Mouse (Mus musculus) E14TG2a.4 (cell line): ENCODE measurements at regions not wholly inside any gene's neighbourhood (a gene's known extent, or its start where the extent isn't known, plus 50 kb on each side); places are given as distances from the start of the nearest gene placed in this dataset.

ENCODE experiments used
- H3K27me3 ChIP-seq: 2 replicates; pipeline ENCODE4 v1.6.1; 2014; ENCODE audit warnings: low read length, control low read depth; ENCODE audit not compliant: insufficient read depth
- H3K36me3 ChIP-seq: 2 replicates; pipeline ENCODE4 v1.6.1; 2014; ENCODE audit warnings: low read length, control low read depth; ENCODE audit not compliant: insufficient read depth
- H3K4me1 ChIP-seq: replicated peaks from 2 replicates; pipeline ENCODE4 v1.6.1; 2014; ENCODE audit warnings: low read depth, low read length, control low read depth
- H3K4me3 ChIP-seq: replicated peaks from 2 replicates; pipeline ENCODE4 v1.5.1; 2014; ENCODE audit warnings: mild to moderate bottlenecking, low read length
- H3K9me3 ChIP-seq: 2 replicates; pipeline ENCODE4 v1.6.1; 2014; ENCODE audit warnings: low read length, control low read depth
- CTCF ChIP-seq: conservative IDR thresholded peaks from 2 replicates; pipeline ENCODE4 v1.5.1; 2014; ENCODE audit warnings: low read length
- NANOG ChIP-seq: IDR thresholded peaks from 2 replicates; pipeline ENCODE4 v1.6.1; 2014; ENCODE audit warnings: borderline replicate concordance, low read length, mixed read lengths
- POU5F1 ChIP-seq: IDR thresholded peaks from 2 replicates; pipeline ENCODE4 v1.6.1; 2014; ENCODE audit warnings: low read length, borderline replicate concordance

DNA sequence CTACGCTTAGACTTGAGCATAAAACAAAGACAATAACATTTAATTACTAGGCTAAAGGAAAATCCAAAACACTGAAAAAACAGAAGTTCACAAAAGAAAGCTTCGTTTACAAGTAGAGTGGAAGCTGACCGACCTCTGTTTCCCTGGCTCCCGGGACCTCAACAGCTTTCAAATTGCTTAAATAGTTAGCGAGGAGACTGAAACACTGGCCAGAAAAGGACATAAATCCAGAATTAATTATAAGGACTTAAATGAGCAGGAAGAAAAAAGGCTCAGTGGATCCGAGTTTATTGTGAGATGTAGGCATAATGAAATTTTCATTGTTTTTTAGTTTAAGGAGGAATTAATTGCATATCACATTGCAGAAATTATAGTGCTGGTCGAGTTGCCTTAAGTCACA is 754.4 kb downstream of the Kcnj2 start:
- Histone ChIP-seq H3K9me3 (no peaks in the 10 kb centered on the region), H3K4me1 (peaks cover 24% of the 10 kb centered on the region), H3K4me3 (no peak overlapping the region), H3K36me3 (no peaks in the 10 kb centered on the region), H3K27me3 (peaks cover 8% of the 10 kb centered on the region; the same call in 1 of the 2 replicates)
- no peak for TF ChIP-seq NANOG
- TF ChIP-seq POU5F1: no peak
- TF ChIP-seq CTCF: no peak

- Histone ChIP-seq H3K4me1 (no peaks in the 10 kb centered on the region), H3K36me3 (no peaks in the 10 kb centered on the region), H3K4me3 (no peak overlapping the region), H3K27me3 (peaks cover 14% of the 10 kb centered on the region), H3K9me3 (no peaks in the 10 kb centered on the region)
- TF ChIP-seq CTCF: no peak
- no peak for TF ChIP-seq POU5F1
- no peak for TF ChIP-seq NANOG
Measured at GRCm38 (mm10) chr11:111828455-111828854, 762.5 kb downstream of the Kcnj2 start.

GRCm38 (mm10) chr11:111838996-111839395 is 773.0 kb downstream of the Kcnj2 start:
- peaks cover 53% of the 10 kb centered on the region for H3K27me3 ChIP-seq
- H3K4me3 ChIP-seq: no peak overlapping the region
- peaks cover 12% of the 10 kb centered on the region for H3K4me1 ChIP-seq
- H3K9me3 ChIP-seq: peaks cover 10% of the 10 kb centered on the region
- no peak for TF ChIP-seq NANOG
- no peak for TF ChIP-seq POU5F1
- no peak for TF ChIP-seq CTCF
- no peaks in the 10 kb centered on the region for H3K36me3 ChIP-seq

GRCm38 (mm10) chr11:111843728-111844258 is 777.8 kb downstream of the Kcnj2 start:
- H3K9me3 ChIP-seq: peaks cover 6% of the 10 kb centered on the region
- no peak overlapping the region for H3K4me3 ChIP-seq
- H3K36me3 ChIP-seq: no peaks in the 10 kb centered on the region
- TF ChIP-seq NANOG: peak; percentile 91
- no peak for TF ChIP-seq CTCF
- peak; percentile 65; the same call in 1 of the 2 replicates for TF ChIP-seq POU5F1
- H3K27me3 ChIP-seq: peaks cover 55% of the 10 kb centered on the region
- H3K4me1 ChIP-seq: peaks cover 22% of the 10 kb centered on the region

GRCm38 (mm10) chr11:111844382-111845027 is 778.5 kb downstream of the Kcnj2 start:
- Histone ChIP-seq H3K27me3 (peaks cover 55% of the 10 kb centered on the region), H3K4me1 (peaks cover 22% of the 10 kb centered on the region), H3K4me3 (no peak overlapping the region), H3K36me3 (no peaks in the 10 kb centered on the region), H3K9me3 (peaks cover 6% of the 10 kb centered on the region)
- TF ChIP-seq POU5F1 (no peak), CTCF (no peak), NANOG (no peak; the same call in 1 of the 2 replicates)

DNA sequence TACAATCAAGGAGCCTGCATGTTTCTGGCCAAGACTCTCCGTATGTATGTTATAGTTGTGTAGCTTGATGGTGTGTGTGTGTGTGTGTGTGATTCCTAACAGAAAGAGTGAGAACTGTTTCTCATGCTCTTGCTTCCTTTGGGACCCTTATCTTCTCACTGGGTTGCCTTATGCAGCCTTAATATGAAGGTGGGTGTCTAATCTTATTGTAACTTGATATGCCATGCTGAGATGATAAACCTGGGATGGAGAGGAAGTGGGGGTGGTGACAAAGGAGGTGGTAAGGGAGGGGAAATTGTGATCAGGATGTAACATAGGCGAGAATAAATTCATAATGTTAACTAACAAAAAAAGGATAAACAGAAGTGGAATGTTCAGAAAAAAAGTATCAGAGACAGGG is 791.3 kb downstream of the Kcnj2 start:
- Histone ChIP-seq H3K9me3 (no peaks in the 10 kb centered on the region), H3K4me1 (no peaks in the 10 kb centered on the region), H3K4me3 (no peak overlapping the region), H3K27me3 (peaks cover 12% of the 10 kb centered on the region), H3K36me3 (no peaks in the 10 kb centered on the region)
- no peak for TF ChIP-seq CTCF
- TF ChIP-seq POU5F1: no peak
- TF ChIP-seq NANOG: no peak

GRCm38 (mm10) chr11:111858111-111858510 is 792.1 kb downstream of the Kcnj2 start:
- Histone ChIP-seq H3K9me3 (no peaks in the 10 kb centered on the region), H3K36me3 (no peaks in the 10 kb centered on the region), H3K27me3 (peaks cover 8% of the 10 kb centered on the region; the same call in 1 of the 2 replicates), H3K4me3 (no peak overlapping the region), H3K4me1 (no peaks in the 10 kb centered on the region)
- no peak for TF ChIP-seq POU5F1
- TF ChIP-seq NANOG: no peak
- TF ChIP-seq CTCF: no peak

DNA sequence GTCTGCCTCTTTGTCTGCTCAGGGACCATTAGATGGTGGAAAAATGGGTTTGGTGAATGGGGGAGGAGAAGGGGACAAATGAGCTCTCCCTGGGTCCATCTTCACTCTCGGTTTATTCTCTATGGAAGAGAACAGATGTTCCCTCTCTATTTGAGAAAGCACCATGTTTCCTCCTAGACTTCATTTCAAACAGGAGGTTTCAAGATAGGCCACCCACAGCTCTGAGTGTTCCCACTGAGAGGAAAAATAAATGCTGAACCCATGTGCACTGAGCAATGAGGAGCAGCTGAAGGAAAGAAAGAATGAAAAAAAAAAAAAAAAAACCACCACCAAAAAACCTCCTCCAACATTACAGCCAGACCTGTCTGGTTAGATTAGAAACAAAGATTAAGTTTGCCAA is 799.2 kb downstream of the Kcnj2 start:
- Histone ChIP-seq H3K9me3 (no peaks in the 10 kb centered on the region), H3K27me3 (no peaks in the 10 kb centered on the region), H3K4me1 (no peaks in the 10 kb centered on the region), H3K36me3 (no peaks in the 10 kb centered on the region), H3K4me3 (no peak overlapping the region)
- no peak for TF ChIP-seq CTCF
- no peak for TF ChIP-seq NANOG
- TF ChIP-seq POU5F1: no peak
